Mouse (Mus musculus): ENCODE results near the gene Ifitm5.

DNA sequence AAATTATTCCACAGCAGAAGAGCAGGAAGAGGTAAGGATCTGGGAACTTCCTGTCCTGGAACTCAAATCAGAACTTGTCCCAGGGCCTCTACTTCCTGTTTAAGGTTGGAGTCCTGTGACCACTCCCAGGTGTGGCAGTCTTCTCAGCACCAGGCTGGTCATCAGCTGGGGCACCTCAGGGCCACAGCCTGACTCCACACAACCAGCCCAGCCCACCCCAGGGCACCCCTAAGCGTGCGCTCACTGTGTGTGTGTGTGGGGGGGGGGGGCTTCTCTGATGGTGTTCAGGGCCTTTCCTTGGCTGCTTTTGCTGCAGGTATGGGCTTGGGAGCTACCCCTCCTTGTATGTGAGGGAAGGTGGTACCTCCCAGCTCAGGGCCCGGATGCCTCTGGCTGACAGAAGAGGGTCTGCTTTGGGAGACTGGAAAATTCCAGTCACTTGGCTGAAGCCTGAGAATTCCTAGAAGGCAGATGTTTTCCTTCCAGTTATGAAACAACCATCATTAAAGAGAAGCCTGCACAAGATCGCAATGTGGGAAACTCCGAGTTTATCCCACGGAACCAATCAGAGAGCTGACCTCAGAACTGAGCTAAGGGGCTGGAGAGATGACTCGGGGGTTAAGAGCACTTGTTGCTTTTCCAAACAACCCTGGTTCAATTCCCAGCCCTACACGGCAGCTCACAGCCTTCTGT, 21.5 kb upstream of the Ifitm5 start:
- TF ChIP-seq CTCF (IDR thresholded peaks at IDR 0.05; ENCODE audit: low read depth) (no peak), EP300 (optimal IDR thresholded peaks at IDR 0.05) (no peak)

Data from stomach, postnatal 0 days (tissue).